Mouse (Mus musculus) heart, postnatal 14 days (tissue): ENCODE measurements around the gene Pif1. TPM values are rescaled to one million over a fixed set of nuclear protein-coding genes. Genes with fewer than 3 reads are reported as not detected.

Source experiments
- DNase-seq, 2 experiments: peaks; one replicate each; pipeline ENCODE4 v3.0.0; 2021 to 2022
- intact Hi-C: fragments of 180-260 bp; cut with DNase I; formaldehyde crosslinking; loops from one replicate; pipeline ENCODE4 v1.15.1; 2025
- total RNA-seq, 2 experiments: library from RNA; stranded (reverse); gene quantifications; 2 replicates each; pipeline ENCODE4 v1.2.3; 2021

Pif1 gene
- total RNA-seq, 2 experiments from 2014 or later: 0.79 to 1.3 TPM

GRCm38 (mm10) chr9:65556979-65557378 lies 30.0 kb upstream of the Pif1 start:
- no peak for DNase-seq
- intact Hi-C loops: no loop called here

- no peak for DNase-seq
- intact Hi-C loops: no loop called here
Observed at GRCm38 (mm10) chr9:65558806-65559205, 28.2 kb upstream of the Pif1 start.

- DNase-seq: peak in 1 of 2 experiments; percentile 52
- intact Hi-C loops: no loop called here
Observed at GRCm38 (mm10) chr9:65561016-65561415, 25.9 kb upstream of the Pif1 start.

GRCm38 (mm10) chr9:65562081-65562506 lies 24.9 kb upstream of the Pif1 start:
- intact Hi-C loops: no loop called here
- DNase-seq: peak; percentile 65 to 78

- intact Hi-C loops: no loop called here
- DNase-seq: no peak
Observed at GRCm38 (mm10) chr9:65563073-65563472, 23.9 kb upstream of the Pif1 start.

- DNase-seq: no peak
- intact Hi-C loops: no loop called here
Observed at GRCm38 (mm10) chr9:65564698-65565097, 22.3 kb upstream of the Pif1 start.

GRCm38 (mm10) chr9:65568787-65569186 lies 18.2 kb upstream of the Pif1 start:
- intact Hi-C loops: no loop called here
- no peak for DNase-seq

- DNase-seq: peak; percentile 60 to 66
- intact Hi-C loops: no loop called here
Observed at GRCm38 (mm10) chr9:65569491-65569971, 17.4 kb upstream of the Pif1 start.

- intact Hi-C loops: no loop called here
- no peak for DNase-seq
Observed at GRCm38 (mm10) chr9:65572837-65573236, 14.1 kb upstream of the Pif1 start.

GRCm38 (mm10) chr9:65574513-65575392 lies 12.2 kb upstream of the Pif1 start:
- intact Hi-C loops: no loop called here
- DNase-seq: no peak

- DNase-seq: peak; percentile 61 to 65
- intact Hi-C loops: no loop called here
Observed at GRCm38 (mm10) chr9:65575393-65576196, 11.4 kb upstream of the Pif1 start.

- peak; percentile 52 to 60 for DNase-seq
- intact Hi-C loops: no loop called here
Observed at GRCm38 (mm10) chr9:65576861-65577510, 10.0 kb upstream of the Pif1 start.

GRCm38 (mm10) chr9:65577511-65578196 lies 9.3 kb upstream of the Pif1 start:
- DNase-seq: no peak
- intact Hi-C loops: loop anchor here (2.0 kb wide), 1 partner anchor 25 kb away; no protein-coding TSS in a partner anchor

- intact Hi-C loops: loop anchor here (2.0 kb wide), 1 partner anchor 26 kb away; no protein-coding TSS in a partner anchor
- DNase-seq: peak; percentile 47 to 57
Observed at GRCm38 (mm10) chr9:65578801-65579249, 8.1 kb upstream of the Pif1 start.

- peak; percentile 93 for DNase-seq
- intact Hi-C loops: loop anchor here (2.0 to 5.0 kb wide), 2 partner anchors 27 to 118 kb away; partner anchors contain the start of gene Spg21
Observed at GRCm38 (mm10) chr9:65579781-65580371, 7.1 kb upstream of the Pif1 start, which contains the start of gene Plekho2. Gene Plekho2, minus strand, starts transcription at chr9:65580040.

- intact Hi-C loops: loop anchor here (1.0 to 5.0 kb wide), 2 partner anchors 56 to 118 kb away; partner anchors contain the start of gene Spg21
Observed at GRCm38 (mm10) chr9:65580401-65581256, 6.3 kb upstream of the Pif1 start.

GRCm38 (mm10) chr9:65583045-65583444 lies 3.9 kb upstream of the Pif1 start:
- no peak for DNase-seq
- intact Hi-C loops: loop anchor here (5.0 kb wide), 1 partner anchor 121 kb away; the partner anchor contains the start of gene Spg21

More at GRCm38 (mm10) chr9:65580401-65581256, 6.3 kb upstream of the Pif1 start:
- DNase-seq: peak; percentile 83 to 90

- intact Hi-C loops: no loop called here
- DNase-seq: no peak
Observed at GRCm38 (mm10) chr9:65587270-65587572, 261 bp downstream of the Pif1 start.
